Mouse (Mus musculus): ENCODE results near the gene Ctnnd2.

DNA sequence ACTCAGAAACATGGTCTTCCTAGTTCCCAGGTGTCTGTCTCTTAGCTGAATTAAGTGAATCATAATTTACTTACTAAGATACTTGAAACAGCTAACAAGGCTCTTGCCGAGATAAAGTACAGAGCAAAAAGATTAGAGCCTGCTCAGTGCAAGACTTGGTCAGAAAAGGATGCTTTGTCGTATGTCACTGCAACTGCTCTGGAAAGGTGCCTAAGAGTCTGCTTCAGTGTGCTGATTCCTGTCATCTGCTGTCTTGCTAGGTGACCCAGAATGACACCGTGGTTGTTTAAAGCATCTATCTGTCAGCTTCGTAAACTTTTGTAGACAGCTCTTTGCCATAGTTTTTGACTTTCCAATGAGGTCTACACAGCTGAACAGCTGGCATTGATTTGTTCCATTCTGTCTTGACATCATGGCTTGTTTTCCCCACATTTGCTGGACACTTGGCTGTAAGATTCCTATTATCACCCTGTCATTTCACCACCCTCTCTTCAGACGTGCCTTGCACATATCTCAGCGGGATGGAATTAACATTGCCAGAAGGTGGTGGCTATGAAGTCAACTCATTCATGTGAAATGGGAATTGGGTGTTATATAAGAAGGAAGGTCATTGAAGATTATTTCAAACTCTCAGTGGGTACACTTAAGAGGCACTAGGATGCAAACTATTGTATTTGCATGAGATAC lies 299.0 kb downstream of the Ctnnd2 start:
- no peak for TF ChIP-seq EP300 (IDR thresholded peaks at IDR 0.05; ENCODE audit: low read depth)
- TF ChIP-seq CTCF (IDR thresholded peaks at IDR 0.05; ENCODE audit: low read depth): no peak

All from heart, postnatal 0 days (tissue).